Mouse (Mus musculus): ENCODE results near the gene Gm1123. TPM values are rescaled to one million over a fixed set of nuclear protein-coding genes. Genes with fewer than 3 reads are reported as not detected.

Gm1123 gene
- 0.08 TPM in 1 of 2 replicates, not detected in the other for polyA plus RNA-seq (2012; rRNA removed; ENCODE audit: low replicate concordance)

GRCm38 (mm10) chr9:99035575-99035974 lies at the start of gene Gm1123:
Gene Gm1123, minus strand, starts transcription at chr9:99035715.

GRCm38 (mm10) chr9:98985800-98986475 lies 49.6 kb downstream of the Gm1123 start, which contains the start of gene Faim:
Gene Faim, plus strand, starts transcription at chr9:98986373.

Other genes with a start within 250 kb of the Gm1123 start
- gene Prr23a1, start 193.2 kb downstream of the Gm1123 start, polyA plus RNA-seq (2012; rRNA removed; ENCODE audit: low replicate concordance), result not detected in 2 replicates
- not detected in 2 replicates for gene Prr23a2, start 179.2 kb downstream of the Gm1123 start, polyA plus RNA-seq (2012; rRNA removed; ENCODE audit: low replicate concordance)
- not detected in 2 replicates for gene Prr23a3, start 170.9 kb downstream of the Gm1123 start, polyA plus RNA-seq (2012; rRNA removed; ENCODE audit: low replicate concordance)
- gene 7420426K07Rik, start 132.6 kb downstream of the Gm1123 start, polyA plus RNA-seq (2012; rRNA removed; ENCODE audit: low replicate concordance), result not detected in 2 replicates
- gene Foxl2, start 80.4 kb downstream of the Gm1123 start, polyA plus RNA-seq (2012; rRNA removed; ENCODE audit: low replicate concordance), result 10.7 TPM in 1 of 2 replicates, not detected in the other
- 5.0 and 5.6 TPM in 2 replicates for gene Faim, start 49.3 kb downstream of the Gm1123 start, polyA plus RNA-seq (2012; rRNA removed; ENCODE audit: low replicate concordance)
- 9.7 and 13.2 TPM in 2 replicates for gene Pik3cb, start 104.9 kb upstream of the Gm1123 start, polyA plus RNA-seq (2012; rRNA removed; ENCODE audit: low replicate concordance)
- gene Faiml, start 201.5 kb upstream of the Gm1123 start, polyA plus RNA-seq (2012; rRNA removed; ENCODE audit: low replicate concordance), result not detected in 2 replicates
- gene Cep70, start 207.7 kb upstream of the Gm1123 start, polyA plus RNA-seq (2012; rRNA removed; ENCODE audit: low replicate concordance), result 3.6 and 10.4 TPM in 2 replicates

All from subcutaneous adipose tissue, adult 2 months (tissue).